ENCODE assay signal across 30 mouse cellular contexts in genomic region chr1:119202456-119202855, GRCm38 (mm10).
A peak's percentile ranks its signal among the peaks of the same experiment; 100 is the strongest.
DNase-seq lines count a peak whose midpoint lies in the region; ATAC-seq lines count a peak whose summit lies in the region.
"Had no signal": no experiment of that assay in that cellular context is flagged by ENCODE, and none has a peak within 500 bp of the region (broad histone marks: within the 10 kb centered on the region; RNA-seq: fewer than 3 reads in every experiment).

No protein-coding gene starts in this region.

- ATAC-seq in forebrain, embryonic 14.5 days: peak; percentile 70; the same call in 1 of the 2 replicates
- ATAC-seq: hindbrain, embryonic 16.5 days; intestine, embryonic 15.5 days; lung, postnatal 0 days; midbrain, embryonic 15.5 days had no signal

- H3K27ac ChIP-seq in forebrain, embryonic 14.5 days (ENCODE audit: low read depth, low read length): no peak overlapping the region
- H3K27ac ChIP-seq in forebrain, embryonic 10.5 days: no peak overlapping the region
- H3K27ac ChIP-seq: embryonic facial prominence, embryonic 10.5 days; embryonic facial prominence, embryonic 15.5 days; gastrocnemius, adult 2 months; heart, adult 2 months; hindbrain, embryonic 10.5 days; intestine, embryonic 15.5 days; limb, embryonic 10.5 days; limb, embryonic 15.5 days; liver, embryonic 13.5 days; midbrain, embryonic 15.5 days; stomach, embryonic 15.5 days had no signal

- no peak overlapping the region for H3K4me3 ChIP-seq in forebrain, embryonic 14.5 days (ENCODE audit: low read depth, low read length)
- H3K4me3 ChIP-seq in forebrain, embryonic 10.5 days: no peak overlapping the region
- H3K4me3 ChIP-seq: embryonic facial prominence, embryonic 10.5 days; embryonic facial prominence, embryonic 15.5 days; gastrocnemius, adult 2 months; heart, adult 2 months; heart, embryonic 12.5 days; hindbrain, embryonic 10.5 days; intestine, embryonic 15.5 days; limb, embryonic 10.5 days; limb, embryonic 15.5 days; liver, embryonic 13.5 days; megakaryocyte, embryonic 14.5 days; midbrain, embryonic 15.5 days; stomach, embryonic 15.5 days had no signal

- H3K9me3 ChIP-seq in forebrain, embryonic 14.5 days (replicated peaks; ENCODE audit: control insufficient read depth, low read length): no peaks in the 10 kb centered on the region
- no peaks in the 10 kb centered on the region for H3K9me3 ChIP-seq in forebrain, embryonic 10.5 days
- H3K9me3 ChIP-seq: embryonic facial prominence, embryonic 10.5 days; embryonic facial prominence, embryonic 15.5 days; heart, embryonic 12.5 days; hindbrain, embryonic 10.5 days; intestine, embryonic 15.5 days; limb, embryonic 10.5 days; limb, embryonic 15.5 days; liver, embryonic 13.5 days; megakaryocyte, embryonic 14.5 days; midbrain, embryonic 15.5 days; stomach, embryonic 15.5 days had no signal

- H3K36me3 ChIP-seq in forebrain, embryonic 14.5 days (ENCODE audit: control insufficient read depth, insufficient read depth, low read length): no peaks in the 10 kb centered on the region
- H3K36me3 ChIP-seq in forebrain, embryonic 10.5 days (replicated peaks): no peaks in the 10 kb centered on the region
- H3K36me3 ChIP-seq: embryonic facial prominence, embryonic 10.5 days; embryonic facial prominence, embryonic 15.5 days; heart, embryonic 12.5 days; hindbrain, embryonic 10.5 days; intestine, embryonic 15.5 days; limb, embryonic 10.5 days; limb, embryonic 15.5 days; liver, embryonic 13.5 days; midbrain, embryonic 15.5 days; stomach, embryonic 15.5 days had no signal

- peak; percentile 80 for DNase-seq in forebrain, embryonic 14.5 days (ENCODE audit: low spot score)
- DNase-seq in forebrain, embryonic 10.5 days (ENCODE audit: extremely low spot score, low spot score): no peak
- peak; percentile 17 to 18 for DNase-seq in layer of hippocampus, postnatal 36 days
- DNase-seq in layer of hippocampus, adult 9-11 months: no peak
- peak; percentile 17 for DNase-seq in right cerebral cortex, postnatal 4 days
- DNase-seq in right cerebral cortex, postnatal 36 days (ENCODE audit: low spot score in 2 of 2): no peak
- DNase-seq in gastrocnemius, postnatal 25 days: no peak
- DNase-seq: adrenal gland, postnatal 14 days; cerebellum, adult 2 months; cerebellum, postnatal 25 days; gastrocnemius, adult 2 months; heart, adult 2 months; kidney, adult 2 months; kidney, postnatal 36 days; liver, embryonic 13.5 days; lung, adult 18-20 months; lung, postnatal 4 days; right cerebral cortex, adult 18-20 months had no signal

- no peak overlapping the region for H3K4me2 ChIP-seq in forebrain, embryonic 14.5 days (ENCODE audit: low read length)
- H3K4me2 ChIP-seq: embryonic facial prominence, embryonic 15.5 days; heart, embryonic 12.5 days; intestine, embryonic 15.5 days; limb, embryonic 15.5 days; liver, embryonic 13.5 days; midbrain, embryonic 15.5 days; stomach, embryonic 15.5 days had no signal

- WGBS in forebrain, embryonic 14.5 days: 43% methylated on average over 6 of the region's 6 CpGs
- 90% methylated on average over 6 of the region's 6 CpGs for WGBS in forebrain, embryonic 10.5 days

- no peaks in the 10 kb centered on the region; the same call in 1 of the 2 replicates for H3K4me1 ChIP-seq in forebrain, embryonic 14.5 days (ENCODE audit: control insufficient read depth, insufficient read depth, low read length)
- H3K4me1 ChIP-seq in forebrain, embryonic 10.5 days: peaks cover 7% of the 10 kb centered on the region
- H3K4me1 ChIP-seq: embryonic facial prominence, embryonic 15.5 days; intestine, embryonic 15.5 days; limb, embryonic 10.5 days; limb, embryonic 15.5 days; megakaryocyte, embryonic 14.5 days; stomach, embryonic 15.5 days had no signal

- H3K9ac ChIP-seq in forebrain, embryonic 14.5 days (ENCODE audit: low read length): no peak overlapping the region
- H3K9ac ChIP-seq: embryonic facial prominence, embryonic 15.5 days; heart, embryonic 12.5 days; intestine, embryonic 15.5 days; limb, embryonic 15.5 days; liver, embryonic 13.5 days; midbrain, embryonic 15.5 days; stomach, embryonic 15.5 days had no signal

- no peaks in the 10 kb centered on the region for H3K27me3 ChIP-seq in forebrain, embryonic 14.5 days (replicated peaks; ENCODE audit: control insufficient read depth, insufficient read depth, low read length)
- no peaks in the 10 kb centered on the region for H3K27me3 ChIP-seq in forebrain, embryonic 10.5 days (ENCODE audit: poor library complexity, severe bottlenecking)
- H3K27me3 ChIP-seq: embryonic facial prominence, embryonic 15.5 days; heart, embryonic 12.5 days; intestine, embryonic 15.5 days; limb, embryonic 15.5 days; liver, embryonic 13.5 days; megakaryocyte, embryonic 14.5 days; midbrain, embryonic 15.5 days; stomach, embryonic 15.5 days had no signal

Comparison
In these comparisons a context has a peak if more than half of its experiments do, and no peak if none do; other contexts are left out.
1. DNase-seq: peak in forebrain, embryonic 14.5 days (single experiment), layer of hippocampus, postnatal 36 days (2 of 2) and right cerebral cortex, postnatal 4 days (single experiment); none in forebrain, embryonic 10.5 days (single experiment), layer of hippocampus, adult 9-11 months (single experiment), right cerebral cortex, postnatal 36 days (0 of 2) and gastrocnemius, postnatal 25 days (single experiment).